Mouse (Mus musculus) layer of hippocampus, adult 9-11 months (tissue): ENCODE measurements around the gene Pgam1.
"Not testable (repeated sequence)": the region's sequence is repeated elsewhere in the genome, so short reads cannot be mapped to it uniquely, and the experiment has no call there.

Source experiments
- DNase-seq: peaks from one replicate; pipeline ENCODE4 v3.0.0; 2022

The Pgam1 gene

DNA sequence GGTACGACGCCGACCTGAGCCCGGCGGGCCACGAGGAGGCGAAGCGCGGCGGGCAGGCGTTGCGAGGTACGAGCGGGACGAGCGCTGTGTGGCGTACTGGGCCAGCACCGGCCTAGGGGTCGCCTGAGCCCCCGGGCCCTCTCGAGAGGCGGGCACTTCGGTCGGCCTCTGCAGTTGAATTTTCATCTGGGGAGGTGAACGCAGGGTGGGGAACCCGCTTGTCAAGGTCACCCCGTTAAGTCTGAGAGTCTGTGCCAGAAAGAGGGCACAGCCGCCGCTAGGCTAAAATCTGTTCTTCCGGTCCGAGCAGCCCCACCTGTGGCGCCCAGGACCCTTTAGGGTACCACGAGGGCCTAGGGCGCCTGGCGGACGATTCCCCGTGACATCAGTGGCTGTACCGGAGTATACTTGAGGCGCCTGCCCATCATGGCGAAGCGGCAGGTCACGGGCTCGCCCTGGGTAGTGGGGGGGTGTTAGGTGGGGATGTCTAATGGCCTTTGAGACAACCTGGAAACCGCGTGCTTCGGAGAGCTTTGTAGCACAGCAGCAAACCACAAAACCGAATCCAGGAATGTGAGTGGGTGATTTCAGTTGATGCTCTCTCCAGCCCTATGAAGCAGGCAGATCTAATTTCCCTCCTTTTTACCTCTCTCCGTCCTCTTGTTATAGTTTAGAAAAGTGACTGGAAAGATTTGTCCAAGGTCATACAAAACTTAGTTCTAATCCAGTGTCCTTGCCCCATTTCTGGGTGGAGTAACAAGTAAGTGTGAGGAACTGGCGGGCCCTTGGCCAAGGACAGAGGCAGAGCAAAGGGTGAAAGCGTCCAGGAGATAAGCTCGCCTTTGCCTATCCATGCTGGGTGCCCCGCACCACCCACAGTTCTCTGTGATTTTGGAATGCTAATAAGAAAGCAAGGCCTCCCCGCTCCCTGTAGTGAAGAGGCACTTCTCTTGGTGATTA, 678 bp downstream of the Pgam1 start:
- peak; percentile 36 for DNase-seq

DNA sequence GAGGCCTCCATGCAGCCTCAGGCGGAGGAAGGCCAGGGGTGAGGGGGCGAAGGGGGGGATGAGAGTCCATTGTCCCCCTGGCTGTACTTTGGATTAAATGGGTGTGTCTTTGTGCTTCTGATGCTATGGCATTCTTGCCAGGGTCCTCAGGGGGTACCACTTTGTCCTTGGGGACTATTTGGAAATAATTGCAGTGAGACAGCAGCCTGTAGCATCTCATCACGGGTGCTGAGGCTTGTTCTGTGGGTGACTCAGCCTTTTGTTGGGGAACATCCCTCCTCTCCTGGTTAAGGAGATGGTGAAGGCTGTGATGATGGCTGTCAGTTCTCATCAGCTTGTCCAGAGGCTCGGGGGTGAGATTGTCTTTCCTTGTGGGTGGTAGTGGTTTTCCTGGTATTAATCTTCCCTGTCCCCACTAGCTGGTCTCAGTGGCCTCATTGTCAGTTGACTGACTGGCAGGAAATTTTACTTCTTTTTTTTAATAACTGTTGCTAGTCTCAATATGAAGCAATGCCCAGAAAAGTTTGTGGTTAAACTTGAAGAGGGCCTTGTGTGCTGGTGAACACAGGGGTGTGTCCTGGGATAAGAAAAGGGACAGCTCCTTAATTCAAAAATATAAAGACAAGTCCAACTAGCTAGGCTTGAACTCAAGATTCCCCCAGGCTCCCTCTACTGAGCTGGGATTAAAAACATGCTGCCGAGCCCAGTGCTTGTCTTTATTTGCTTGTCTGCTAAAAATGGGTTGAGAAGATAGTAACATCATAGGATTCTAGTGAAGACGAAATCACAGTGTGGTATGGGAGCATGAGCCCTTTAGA, 2.3 kb downstream of the Pgam1 start:
- no peak for DNase-seq

DNA sequence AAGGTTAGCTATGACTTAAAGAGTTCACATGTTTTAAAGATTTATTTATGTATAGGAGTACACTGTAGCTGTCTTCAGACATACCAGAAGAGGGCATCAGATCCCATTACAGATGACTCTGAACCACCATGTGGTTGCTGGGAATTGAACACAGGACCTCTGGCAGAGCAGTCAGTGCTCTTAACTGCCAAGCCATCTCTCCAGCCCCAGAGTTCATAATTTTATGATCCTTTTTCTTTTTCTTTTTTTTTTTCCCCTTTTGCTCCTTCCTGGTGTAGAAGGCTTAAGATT, 2.8 kb downstream of the Pgam1 start:
- DNase-seq: not testable (repeated sequence)

DNA sequence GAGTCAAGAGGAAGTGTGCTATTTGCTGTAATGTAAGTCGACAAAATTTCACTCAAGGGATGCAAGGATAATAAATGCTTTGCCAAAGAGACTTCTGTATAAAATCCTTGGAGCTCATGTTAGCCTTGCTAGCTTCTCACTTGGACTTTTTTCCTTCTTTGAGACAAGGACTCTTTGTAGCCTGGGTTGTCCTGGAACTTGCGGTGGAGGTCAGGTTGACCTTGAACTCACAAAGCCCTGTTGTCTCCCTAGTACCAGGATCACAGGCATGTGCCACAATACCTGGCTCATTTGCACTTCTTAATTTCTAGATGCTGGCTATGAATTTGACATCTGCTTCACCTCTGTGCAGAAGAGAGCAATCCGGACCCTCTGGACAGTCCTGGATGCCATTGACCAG, 3.6 kb downstream of the Pgam1 start:
- no peak for DNase-seq

DNA sequence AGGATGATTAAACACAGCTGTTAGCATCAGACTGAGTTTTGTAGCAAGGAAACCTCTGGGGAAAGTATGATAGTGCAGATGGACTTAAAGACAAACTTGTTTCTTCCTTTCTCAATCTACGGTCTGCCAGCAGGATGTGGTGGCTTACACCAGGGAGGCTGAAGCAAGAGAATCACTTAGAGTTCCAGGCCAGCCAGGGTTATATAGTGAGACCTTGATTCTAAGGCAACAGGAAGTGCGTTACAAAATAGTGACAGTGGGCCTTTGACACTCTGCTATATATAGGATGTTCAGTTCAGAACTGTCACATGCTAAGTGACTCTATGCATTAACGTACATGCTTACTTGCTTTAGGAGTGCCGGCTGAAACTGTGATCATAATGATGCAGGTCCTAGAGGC, 5.1 kb downstream of the Pgam1 start:
- DNase-seq: no peak

DNA sequence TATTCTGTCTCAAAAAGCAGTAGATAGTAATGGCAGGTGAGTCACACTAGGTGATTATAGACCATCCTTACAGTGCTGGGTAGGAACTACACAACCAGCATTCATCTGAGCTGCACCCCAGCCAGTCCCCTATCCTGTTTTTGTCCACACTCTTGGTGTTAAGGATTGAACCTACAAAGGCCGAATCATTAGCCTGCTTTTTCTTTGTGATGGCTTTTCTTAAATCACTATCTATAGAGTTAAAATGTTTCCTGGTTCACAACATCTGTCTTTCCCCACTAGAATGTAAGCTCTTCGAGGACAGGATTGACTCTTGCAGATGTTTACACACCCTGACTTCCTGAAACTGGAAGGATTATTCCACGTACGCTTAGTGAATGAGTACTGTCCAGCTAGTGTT, 7.7 kb downstream of the Pgam1 start:
- no peak for DNase-seq

DNA sequence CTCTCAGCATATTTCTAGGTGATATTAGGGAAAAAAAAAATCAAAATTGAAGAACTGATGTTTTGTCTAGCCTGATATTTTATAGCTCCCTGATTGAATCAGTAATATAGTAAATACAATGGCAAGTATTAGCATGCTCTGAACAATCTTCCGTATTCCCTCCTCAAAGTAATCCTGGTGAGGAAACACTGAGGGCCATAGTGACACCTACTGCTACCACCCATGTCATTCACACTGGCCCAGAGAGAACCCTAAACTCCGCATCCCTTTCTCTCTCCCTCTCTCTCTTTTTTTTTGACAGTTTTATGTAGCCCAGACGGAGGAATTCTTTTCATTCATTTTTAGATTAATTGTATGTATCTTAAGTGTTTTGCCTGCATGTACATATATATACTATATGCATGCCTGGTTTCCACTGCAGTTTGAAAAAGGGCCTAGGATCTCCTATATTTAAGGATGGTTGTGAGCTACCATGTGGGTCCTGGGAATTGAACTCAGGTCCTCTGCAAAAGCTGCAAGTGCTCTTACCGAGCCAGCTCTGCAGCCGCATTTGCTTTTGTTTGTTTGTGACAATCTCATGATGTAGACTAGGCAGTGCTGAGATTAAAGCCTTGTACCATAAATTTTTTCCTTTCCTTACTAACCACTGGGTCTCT, 8.8 kb downstream of the Pgam1 start:
- DNase-seq: no peak

DNA sequence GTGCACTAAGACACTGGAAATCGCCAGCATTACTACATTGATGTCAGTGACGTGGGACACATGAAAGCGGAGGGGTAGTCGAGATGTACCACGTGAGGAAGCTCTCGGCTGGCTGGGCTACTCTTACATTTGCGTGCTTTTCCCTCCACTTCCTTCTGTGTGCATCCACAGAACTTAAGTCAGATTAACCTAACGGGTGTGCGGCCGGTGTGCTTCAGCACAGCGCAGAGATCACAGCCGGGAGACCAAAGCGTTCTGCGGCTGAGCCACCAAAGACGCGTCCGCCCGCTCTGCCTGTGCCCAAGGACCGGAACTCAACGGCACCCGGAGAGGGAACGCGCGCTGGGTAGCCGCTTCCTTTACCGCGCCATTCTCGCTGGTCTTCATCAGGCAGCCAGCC, 21.0 kb downstream of the Pgam1 start:
- peak; percentile 43 for DNase-seq

DNA sequence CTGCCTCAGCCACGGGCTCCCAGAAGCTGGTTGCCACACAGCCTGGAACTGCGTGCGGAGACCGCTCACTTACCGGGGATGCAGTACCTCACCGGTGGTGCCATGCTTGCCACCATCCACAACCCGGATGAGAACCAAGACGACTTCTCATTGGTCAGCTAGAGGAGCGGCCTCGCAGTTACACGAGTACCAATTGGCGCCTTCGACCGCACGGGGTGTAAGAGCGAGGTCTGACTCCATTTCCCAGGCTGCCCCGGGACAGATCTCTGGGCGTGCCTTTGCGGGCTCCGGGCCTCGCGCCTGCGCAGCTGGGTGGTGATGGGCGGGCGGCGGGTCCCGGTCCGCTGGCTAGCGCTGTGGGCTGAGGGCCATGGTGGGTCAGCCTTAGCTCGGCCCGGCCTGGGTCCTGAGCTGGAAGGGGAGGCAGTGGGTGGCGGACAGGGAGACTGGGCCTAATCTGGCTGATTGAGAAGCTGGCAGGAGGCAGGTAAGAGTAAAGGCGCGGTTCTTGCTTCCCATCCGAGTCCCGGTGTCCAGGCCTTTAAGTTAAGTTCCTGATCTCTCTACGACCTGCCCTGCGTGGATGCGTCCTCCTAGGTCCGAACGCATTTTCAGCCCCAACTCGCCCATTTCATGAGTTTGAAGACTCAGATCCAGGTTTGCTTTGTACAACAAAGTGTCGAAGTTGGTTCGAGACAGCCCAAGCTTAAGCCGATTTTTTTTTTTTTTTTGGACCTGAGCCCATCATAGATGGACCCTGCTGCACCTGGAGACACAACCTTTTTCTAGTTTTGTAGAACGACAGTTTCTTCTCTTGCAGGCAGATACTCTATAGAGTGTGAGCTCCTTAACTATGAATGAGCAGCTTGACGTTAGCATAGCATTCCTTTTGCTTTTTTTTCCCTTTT, 21.7 kb downstream of the Pgam1 start, which contains the start of the genes Exosc1 and Zdhhc16:
Gene Exosc1, minus strand, starts transcription at position 245 of the 908 bp plus-strand sequence.
Gene Zdhhc16, plus strand, starts transcription at position 302 of the 908 bp plus-strand sequence.
- DNase-seq: peak; percentile 99

DNA sequence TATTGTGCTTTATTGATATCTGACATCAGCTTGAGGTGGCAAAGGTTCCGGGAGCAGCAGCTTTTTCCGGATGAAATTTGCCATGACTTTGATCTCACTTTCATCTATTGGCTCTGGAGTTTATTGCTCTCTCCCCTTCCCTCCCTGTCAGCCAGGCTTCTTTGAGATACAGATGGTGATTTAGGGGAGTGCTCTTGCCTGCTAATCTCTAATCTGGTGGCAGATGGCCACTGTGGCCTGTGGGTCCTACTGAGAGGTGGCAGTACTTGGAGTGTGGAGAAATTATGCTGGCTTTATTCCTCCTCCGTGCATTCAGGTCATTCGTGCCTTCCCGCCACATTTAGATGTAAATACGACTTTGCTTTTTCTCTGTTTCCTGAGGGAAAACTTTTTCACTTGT, 22.4 kb downstream of the Pgam1 start:
- DNase-seq: no peak

DNA sequence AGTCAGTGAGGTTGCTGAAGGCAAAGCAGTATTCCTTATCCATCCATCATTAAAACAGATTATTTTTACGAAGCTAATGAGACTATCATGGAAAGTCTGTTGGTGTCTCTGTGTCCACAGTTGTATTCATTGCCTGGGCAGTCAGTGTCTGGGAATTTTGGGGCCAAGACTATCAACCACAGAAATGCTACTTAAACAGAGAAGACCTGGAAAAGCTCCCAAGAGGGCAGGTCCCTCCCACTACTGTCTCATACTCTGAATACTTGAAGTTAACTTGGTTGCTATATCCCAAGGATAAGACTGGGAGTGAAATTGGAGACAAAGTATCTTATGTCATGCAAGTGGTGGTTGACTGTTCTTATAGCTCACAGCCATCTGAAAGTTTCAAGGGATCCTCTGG, 24.2 kb downstream of the Pgam1 start:
- DNase-seq: no peak

DNA sequence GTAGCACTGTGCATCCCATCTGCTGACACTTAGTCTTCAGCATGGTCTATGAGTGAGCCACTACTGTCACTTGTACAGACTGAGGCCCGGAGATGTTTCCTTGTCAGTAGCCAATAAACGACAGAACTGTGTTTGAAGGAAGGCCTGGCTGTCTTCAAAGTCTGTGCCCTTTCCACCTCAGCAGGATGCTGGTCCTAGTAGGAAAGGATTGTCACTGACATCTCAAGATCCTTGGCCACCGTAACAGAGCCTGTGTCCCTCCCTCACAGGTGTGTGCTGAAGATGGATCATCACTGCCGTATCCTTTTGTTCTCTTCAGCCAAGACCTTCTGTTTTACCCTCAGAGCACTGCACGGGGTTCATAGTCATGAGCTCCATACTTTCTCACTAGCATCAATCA, 26.8 kb downstream of the Pgam1 start:
- DNase-seq: no peak

DNA sequence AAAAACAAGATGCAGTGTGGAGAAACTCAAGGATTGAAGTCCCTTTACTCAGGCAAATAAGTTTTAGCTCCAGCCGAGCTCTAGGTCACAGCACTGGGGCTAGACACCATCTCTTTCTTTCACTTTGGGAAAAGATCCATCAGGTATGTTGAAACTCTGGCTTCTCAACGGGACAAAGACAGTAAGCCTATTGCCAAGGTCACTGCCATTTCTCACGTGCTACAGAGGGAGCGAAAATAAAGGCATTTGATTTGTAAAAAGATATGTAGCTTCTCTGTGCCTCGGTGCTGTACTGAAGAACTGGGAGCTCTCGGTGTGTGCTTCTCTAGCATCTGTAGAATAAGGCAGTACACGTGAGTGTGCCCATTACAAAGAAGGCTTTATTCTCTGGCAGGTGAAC, 32.1 kb downstream of the Pgam1 start:
- no peak for DNase-seq

DNA sequence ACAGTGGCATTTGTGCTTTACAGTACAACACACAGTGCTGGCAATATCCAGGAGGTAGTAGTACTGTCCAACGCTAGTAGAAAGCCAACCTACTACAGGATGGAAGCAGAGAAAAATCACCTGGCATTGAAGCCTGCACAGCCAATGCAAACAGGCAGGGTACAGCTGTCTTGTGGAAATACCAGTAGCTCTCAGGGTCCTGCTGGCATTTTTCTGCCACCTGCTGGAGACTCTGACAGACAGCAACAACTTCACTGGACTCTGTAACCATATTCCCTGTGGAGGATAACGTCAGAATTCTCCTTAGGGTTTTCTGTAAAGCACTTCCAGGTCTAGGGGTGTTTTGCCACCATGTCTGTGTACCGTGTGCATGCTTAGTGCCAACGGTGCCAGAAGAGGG, 40.6 kb downstream of the Pgam1 start:
- no peak for DNase-seq

DNA sequence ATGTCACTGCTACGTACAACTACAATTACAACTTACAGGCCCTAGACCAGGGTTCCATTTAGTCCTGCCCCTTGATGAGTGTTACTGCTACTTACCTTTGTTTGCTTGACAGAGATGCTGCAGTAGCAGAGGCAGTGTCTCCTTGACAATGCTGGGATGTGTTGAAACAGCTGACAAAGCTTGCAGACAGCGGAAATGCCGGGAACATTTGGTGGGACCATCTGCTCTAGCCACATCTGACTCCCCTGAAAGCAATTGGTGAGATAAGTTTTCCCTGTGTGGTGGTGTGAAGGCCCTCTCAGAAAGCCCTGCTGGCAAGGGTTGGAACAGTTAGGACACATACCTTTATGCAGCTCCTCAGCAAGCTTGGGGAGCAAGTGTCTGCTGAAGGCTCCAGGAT, 41.9 kb downstream of the Pgam1 start:
- peak; percentile 52 for DNase-seq
